Mouse (Mus musculus): ENCODE results near the gene Sec11a.
A peak's percentile ranks its signal among the peaks of the same experiment; 100 is the strongest.
"Not testable (repeated sequence)": the region's sequence is repeated elsewhere in the genome, so short reads cannot be mapped to it uniquely, and the experiment has no call there.

Gene Sec11a

GRCm38 (mm10) chr7:80956891-80957290 is 9.3 kb upstream of the Sec11a start:
- no peak for DNase-seq

GRCm38 (mm10) chr7:80954251-80954650 is 6.7 kb upstream of the Sec11a start:
- DNase-seq: no peak

GRCm38 (mm10) chr7:80952140-80952539 is 4.6 kb upstream of the Sec11a start:
- DNase-seq: no peak

DNA sequence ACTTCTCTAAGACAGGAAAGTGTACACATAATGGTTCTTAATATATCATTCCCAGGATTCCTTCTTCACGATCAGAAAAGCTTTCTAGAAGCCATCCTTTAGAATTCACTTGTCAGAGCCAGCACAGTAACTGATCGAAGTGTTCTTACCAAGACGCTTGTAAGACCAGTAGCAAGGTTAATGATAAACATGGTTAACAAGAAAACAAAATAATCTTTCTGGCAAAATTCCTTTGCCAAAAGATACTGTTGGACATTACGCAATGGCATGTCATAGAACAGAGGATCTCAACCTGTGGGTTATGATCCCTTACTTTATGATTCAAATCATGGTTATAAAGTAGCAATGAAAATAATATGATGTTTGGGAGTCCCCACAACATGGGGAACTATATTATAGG is 3.9 kb upstream of the Sec11a start:
- DNase-seq: no peak

DNA sequence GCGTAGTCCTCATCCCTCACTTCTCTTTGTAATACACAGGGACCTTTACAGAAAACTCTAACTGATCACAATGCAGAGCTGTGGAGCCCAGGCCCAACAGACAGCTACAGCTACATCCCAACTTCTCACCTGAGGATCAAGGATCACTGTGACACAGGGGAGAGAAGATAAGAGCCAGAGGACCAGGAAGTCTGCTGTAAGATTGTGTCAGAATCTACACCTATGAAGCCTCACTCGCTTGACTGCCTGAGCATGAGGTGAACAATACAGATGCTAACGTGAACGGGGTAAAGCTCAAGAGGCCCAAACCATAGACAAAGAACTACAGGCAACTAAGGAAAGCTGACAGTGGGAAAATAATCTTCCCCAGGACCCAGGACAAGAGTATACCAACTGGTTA is 7.8 kb downstream of the Sec11a start:
- no peak for DNase-seq

DNA sequence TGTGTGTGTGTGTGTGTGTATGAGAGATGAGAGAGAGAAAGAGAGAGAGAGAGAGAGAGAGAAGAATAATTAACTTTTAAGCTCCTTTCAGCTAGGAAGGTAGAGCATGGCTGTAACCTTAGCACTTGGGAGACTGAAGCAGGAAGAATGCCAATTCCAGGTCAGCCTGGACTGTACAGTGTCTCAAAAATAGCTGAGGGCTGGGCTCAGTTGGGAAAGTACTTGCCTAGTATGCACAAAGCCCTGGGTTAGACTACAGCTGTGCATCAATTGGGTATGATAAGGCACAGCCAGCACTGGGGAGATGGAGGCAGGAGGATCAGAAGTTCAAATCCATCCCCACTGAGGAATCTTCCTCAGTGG is 10.3 kb downstream of the Sec11a start:
- not testable (repeated sequence) for DNase-seq

GRCm38 (mm10) chr7:80936617-80937303 is 10.8 kb downstream of the Sec11a start:
- not testable (repeated sequence) for DNase-seq

GRCm38 (mm10) chr7:80935834-80936233 is 11.7 kb downstream of the Sec11a start:
- no peak for DNase-seq

DNA sequence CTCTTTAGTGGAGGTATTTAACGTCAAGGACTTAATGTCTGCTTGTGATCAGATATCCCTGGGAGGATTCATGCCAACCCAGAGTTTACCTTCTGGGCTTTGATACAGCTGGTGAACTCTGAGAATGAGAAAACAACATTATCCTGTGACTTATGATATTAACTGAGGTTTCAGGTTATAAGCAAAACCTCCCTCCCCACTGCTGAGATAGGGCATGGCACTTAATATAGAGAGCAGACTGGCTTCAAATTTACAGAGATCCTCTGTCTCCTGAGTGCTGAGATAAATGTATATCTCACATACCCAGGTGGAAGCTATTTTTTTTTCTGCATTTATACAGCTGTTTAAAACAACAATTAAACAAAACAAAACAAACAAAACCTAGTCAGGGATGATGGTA is 14.8 kb downstream of the Sec11a start:
- no peak for DNase-seq

DNA sequence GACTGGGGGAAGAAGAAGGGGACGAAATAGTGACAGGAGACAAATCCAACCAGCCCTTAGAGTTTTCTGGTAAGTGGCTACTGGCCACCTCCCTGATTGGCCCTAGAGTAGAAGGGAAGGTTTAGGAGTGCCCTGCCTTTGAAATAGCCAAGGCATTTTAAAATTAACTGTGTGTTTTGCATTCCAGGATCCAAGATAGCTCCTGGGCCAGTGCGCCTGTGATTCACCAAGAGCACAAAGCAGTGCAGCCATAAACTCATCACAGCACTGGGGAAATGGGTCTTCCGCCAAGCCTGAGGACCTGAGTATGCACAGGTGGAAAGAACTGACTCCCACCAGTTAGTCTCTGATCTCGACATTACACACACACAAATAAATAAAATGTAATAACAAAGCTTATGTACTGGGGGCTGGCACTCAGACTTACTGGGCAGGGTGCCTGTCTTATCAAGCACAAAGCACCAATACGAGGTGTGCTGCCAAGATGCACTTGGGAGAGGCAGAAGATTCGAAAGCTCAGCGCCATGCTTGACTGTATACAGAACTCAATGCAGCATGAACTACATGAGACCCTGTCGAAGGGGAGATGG is 15.9 kb downstream of the Sec11a start:
- no peak for DNase-seq

DNA sequence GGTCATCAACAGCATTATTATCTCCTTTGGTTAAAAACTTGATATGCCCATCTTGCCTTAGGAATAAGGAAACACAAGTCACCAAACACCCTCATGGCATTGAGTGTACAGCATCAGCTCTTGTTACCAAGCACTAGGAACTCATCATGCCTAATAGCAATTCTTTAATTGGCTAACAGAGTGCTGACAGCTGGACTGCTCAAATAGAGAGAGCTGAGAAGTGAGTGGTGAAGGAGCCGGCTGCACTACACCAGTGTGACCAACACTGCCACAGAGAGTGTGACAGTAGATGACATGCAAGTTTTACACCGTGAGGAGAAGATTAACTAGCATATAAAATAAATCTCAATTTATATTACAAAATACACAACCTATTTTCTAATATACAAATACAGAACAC is 24.4 kb downstream of the Sec11a start:
- no peak for DNase-seq

DNA sequence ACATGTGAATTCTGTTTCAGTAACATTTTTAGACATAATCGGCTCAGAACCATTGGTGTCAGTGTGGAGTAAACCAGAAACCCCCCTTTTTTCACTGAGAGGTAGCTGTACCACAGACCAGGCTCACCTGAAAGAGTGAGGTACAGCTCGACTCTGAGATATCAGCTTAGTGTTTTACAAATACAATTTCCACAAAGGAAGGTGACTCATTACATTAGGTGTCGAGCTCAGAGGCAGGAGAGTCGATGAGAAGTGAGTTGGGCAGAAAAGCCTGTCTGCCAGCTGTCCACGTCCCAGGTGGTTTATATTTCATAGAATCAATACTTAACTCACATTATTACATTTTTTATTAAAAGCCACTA is 28.0 kb downstream of the Sec11a start:
- DNase-seq: no peak

DNA sequence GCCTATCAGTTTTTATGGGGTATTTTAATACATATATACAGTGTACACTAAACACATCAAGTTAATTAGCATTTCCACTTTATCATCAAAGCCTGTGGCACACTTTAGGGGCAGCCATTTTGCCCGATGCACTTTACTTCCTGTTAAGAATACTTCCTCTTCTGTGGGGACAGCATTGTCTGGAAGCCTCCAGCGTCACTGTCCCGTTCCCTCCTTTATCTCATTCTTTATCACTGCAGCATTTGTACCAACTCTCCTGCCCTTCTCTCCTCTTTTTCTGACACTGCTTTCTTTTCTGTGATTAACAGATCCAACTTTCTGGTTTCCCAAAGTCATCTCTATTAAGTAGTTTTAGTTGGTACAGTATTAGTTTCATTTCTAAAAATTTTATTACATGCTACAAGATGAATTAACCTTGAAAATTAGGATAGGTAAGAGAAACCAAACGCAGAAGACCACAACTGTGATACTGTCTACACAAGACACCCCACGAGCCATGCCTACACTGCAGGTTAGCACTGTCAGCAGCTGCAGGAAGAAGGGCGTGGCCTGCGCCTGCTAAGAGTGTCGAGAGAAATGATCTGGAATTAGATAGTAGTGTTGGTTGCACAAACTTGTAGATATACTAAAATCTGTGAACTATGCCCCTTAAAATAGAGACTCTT is 28.5 kb downstream of the Sec11a start:
- no peak for DNase-seq

DNA sequence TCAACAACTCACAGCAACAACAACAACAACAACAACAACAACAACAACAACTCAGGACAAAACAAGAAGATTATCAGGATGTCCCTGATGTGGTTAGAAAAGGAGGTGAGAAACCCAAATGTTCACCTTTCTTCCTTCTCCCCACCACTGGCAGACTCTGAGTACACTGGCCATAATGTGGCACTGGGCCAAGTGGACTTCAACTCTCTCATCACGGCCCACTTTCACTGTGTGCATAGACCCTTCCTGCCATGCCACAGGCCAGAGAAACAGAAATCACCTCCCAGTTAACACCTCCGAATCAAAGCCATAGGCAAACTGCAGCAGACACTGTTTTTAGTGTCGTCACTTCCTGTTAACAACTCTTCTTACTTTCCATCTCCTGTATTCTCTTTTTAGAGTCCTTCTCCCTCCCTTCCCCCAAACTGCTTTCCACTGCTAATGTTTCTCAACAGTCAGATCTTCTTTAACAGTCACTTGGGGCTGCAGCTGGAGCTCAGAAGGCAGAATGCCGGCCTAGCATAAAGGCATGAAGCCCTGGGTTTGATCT is 29.6 kb downstream of the Sec11a start:
- DNase-seq: no peak

DNA sequence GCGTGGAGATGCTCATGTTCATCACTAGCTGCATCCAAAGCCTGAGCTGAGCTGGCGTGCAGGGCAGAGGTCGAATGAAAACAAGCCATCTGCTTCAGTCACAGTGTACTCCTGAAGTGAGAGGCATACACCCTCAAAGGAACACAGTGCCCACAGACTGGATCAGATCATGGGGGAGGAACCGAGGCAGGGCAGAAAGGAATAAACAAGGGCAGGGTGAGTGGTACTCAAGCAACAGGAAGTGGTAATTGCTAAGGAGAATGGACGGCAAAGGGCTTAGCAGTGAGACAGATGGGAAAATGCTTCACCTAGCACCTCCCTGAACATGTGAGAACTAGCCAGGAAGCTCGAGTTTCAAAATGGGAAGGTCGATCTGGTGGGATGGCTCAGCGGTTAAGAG is 35.1 kb downstream of the Sec11a start:
- no peak for DNase-seq

GRCm38 (mm10) chr7:80911053-80911452 is 36.5 kb downstream of the Sec11a start:
- no peak for DNase-seq

- DNase-seq: peak; percentile 78 to 80
Observed at GRCm38 (mm10) chr7:80904921-80905515, 42.6 kb downstream of the Sec11a start, which contains the start of gene Nmb. Gene Nmb (minus strand): TSS chr7:80905076.

GRCm38 (mm10) chr7:80903625-80904422 is 43.8 kb downstream of the Sec11a start:
- DNase-seq: no peak

- no peak for DNase-seq
Observed at GRCm38 (mm10) chr7:80901541-80902274, 45.9 kb downstream of the Sec11a start.

DNA sequence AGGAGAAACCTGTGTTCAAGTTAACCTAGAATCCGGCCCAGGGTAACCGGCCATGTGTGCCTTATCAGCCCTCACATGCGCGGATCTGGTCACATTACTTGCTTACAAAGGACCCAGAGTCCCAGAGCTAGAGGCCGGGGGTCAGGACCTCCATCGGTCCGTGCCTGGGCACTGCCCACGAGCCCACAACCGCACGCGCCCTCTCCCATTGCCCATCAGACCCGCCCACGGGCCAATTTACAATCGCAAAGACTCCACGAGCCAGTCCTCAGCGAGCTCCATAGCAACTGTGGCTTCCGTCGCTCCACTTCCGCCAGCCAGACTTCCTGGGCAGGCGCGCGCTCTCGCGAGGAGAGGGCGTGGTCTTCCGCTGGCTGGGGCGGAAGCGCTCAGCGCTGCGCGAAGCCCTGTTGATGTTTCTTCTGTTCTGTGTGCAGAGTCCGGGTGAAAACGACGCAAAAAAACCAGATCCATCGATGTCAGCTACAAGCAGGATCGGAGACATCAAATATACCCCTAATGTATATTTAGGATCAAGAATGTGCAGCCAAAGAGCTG is 46.6 kb downstream of the Sec11a start, which contains the start of gene Wdr73:
TSS of gene Wdr73 (minus strand) at position 326 of the 558 bp plus-strand sequence.
- DNase-seq: peak; percentile 94 to 96

- DNase-seq: no peak
Observed at GRCm38 (mm10) chr7:80897721-80898120, 49.9 kb downstream of the Sec11a start.

DNA sequence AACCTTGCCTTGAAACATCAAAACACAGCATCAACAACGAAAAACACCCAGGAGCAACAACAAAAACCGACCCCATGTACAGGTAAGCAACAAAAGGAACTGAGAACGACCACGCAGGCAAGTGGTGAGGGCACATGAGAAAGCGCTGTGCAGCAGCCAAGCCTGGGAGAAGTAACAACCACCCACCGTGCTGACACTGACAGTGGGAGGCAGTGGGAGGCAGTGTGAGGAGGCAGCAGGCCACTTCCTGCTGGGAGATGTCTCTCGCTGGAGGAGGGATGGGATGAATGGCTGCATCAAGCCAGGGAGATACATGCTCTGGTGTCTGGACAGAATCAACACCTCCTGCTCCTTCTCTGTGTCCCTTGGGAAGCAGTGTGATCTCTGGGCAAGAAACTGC is 50.4 kb downstream of the Sec11a start:
- no peak for DNase-seq
